Mouse (Mus musculus) neural tube, embryonic 11.5 days (tissue): ENCODE data around the gene Ctu1. TPM values are rescaled to one million over a fixed set of nuclear protein-coding genes. Genes with fewer than 3 reads are reported as not detected.
"Not testable (repeated sequence)": the region's sequence is repeated elsewhere in the genome, so short reads cannot be mapped to it uniquely, and the experiment has no call there.

ENCODE experiments used
- ATAC-seq: fragments of 200-750 bp; cut with Nextera tagmentation; 2 replicates; pipeline ENCODE4 v1.8.0; 2017; ENCODE audit warnings: moderate number of reproducible peaks, mild to moderate bottlenecking, moderate TSS enrichment, moderate library complexity; ENCODE audit not compliant: insufficient read depth, low FRiP score, low TSS enrichment
- DNase-seq: peaks from one replicate; pipeline ENCODE4 v3.0.0-alpha.2; 2015; ENCODE audit warnings: low spot score
- H3K27ac ChIP-seq: fragments of 300-500 bp; sonication (generic); 2 replicates; pipeline ENCODE4 v1.5.1; 2014; ENCODE audit warnings: low read depth, mild to moderate bottlenecking, low read length
- H3K27me3 ChIP-seq: fragments of 300-500 bp; sonication (generic); 2 replicates; pipeline ENCODE4 v1.6.1; 2014; ENCODE audit warnings: mild to moderate bottlenecking, low read length, mixed read lengths; ENCODE audit not compliant: control insufficient read depth, insufficient read depth
- H3K36me3 ChIP-seq: fragments of 300-500 bp; sonication (generic); 2 replicates; pipeline ENCODE4 v1.6.1; 2014; ENCODE audit warnings: mild to moderate bottlenecking, low read length, moderate library complexity, mixed read lengths; ENCODE audit not compliant: control insufficient read depth, insufficient read depth
- H3K4me1 ChIP-seq: fragments of 300-500 bp; sonication (generic); 2 replicates; pipeline ENCODE4 v1.6.1; 2014; ENCODE audit warnings: low read length, mixed read lengths; ENCODE audit not compliant: control insufficient read depth, insufficient read depth
- H3K4me2 ChIP-seq: fragments of 300-500 bp; sonication (generic); 2 replicates; pipeline ENCODE4 v1.6.1; 2014; ENCODE audit warnings: low read depth, mild to moderate bottlenecking, moderate library complexity
- H3K4me3 ChIP-seq: fragments of 300-500 bp; sonication (generic); 2 replicates; pipeline ENCODE4 v1.5.1; 2014; ENCODE audit warnings: low read depth, low read length
- H3K9ac ChIP-seq: fragments of 300-500 bp; sonication (generic); 2 replicates; pipeline ENCODE4 v1.6.1; 2014; ENCODE audit warnings: mild to moderate bottlenecking, low read length
- H3K9me3 ChIP-seq: fragments of 300-500 bp; sonication (generic); 2 replicates; pipeline ENCODE4 v1.6.1; 2016; ENCODE audit warnings: low read length; ENCODE audit not compliant: control insufficient read depth
- WGBS: fragments of 180-500 bp; shearing (Covaris S2); extraction: QIAGEN DNeasy Blood & Tissue Kit; methylation state at CpG from one replicate; pipeline ENCODE4 v1.1.7; 2014; 5-methylcytosine and 5-hydroxymethylcytosine counted together
- polyA plus RNA-seq: library from polyadenylated mRNA; unstranded; fragments of >200 nt; fragmentation: Nextera tagmentation; extraction: Ambion mirVana; gene quantifications from 2 replicates; pipeline ENCODE4 v1.2.1, GENCODE M21; 2014

The Ctu1 gene
- polyA plus RNA-seq, 1 experiment from 2014 or later, result 11.0 TPM

DNA sequence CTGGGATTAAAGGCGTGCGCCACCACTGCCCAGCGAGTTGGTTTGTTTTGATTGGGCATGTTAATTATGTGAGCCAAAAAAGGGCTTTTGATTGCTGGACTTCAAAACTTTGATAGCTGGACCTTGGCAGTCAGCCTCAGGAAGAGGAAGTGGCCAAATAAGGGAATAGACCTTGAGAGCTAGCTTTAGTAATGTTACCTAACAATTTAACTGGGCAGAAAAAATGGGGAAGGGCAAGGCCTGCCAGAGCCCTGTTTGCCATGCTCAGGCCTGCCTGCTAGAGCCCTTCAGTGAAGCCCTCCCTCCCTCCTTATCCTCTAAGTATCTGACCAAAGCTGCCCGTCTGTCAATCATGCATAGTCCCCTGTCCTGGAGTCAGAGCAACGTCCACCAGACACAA, 29.2 kb upstream of the Ctu1 start:
- no peak overlapping the region for H3K27ac ChIP-seq
- H3K36me3 ChIP-seq, result no peaks in the 10 kb centered on the region
- H3K9me3 ChIP-seq, result no peaks in the 10 kb centered on the region
- 82% methylated on average over 5 of the region's 5 CpGs for WGBS
- H3K27me3 ChIP-seq, result no peaks in the 10 kb centered on the region
- H3K9ac ChIP-seq, result no peak overlapping the region
- no peak overlapping the region for H3K4me2 ChIP-seq
- no peak for ATAC-seq
- no peak for DNase-seq
- no peaks in the 10 kb centered on the region for H3K4me1 ChIP-seq
- no peak overlapping the region for H3K4me3 ChIP-seq

- ATAC-seq, result no peak
Measured at GRCm38 (mm10) chr7:43643046-43643652, 28.7 kb upstream of the Ctu1 start.

GRCm38 (mm10) chr7:43652683-43653082, 19.1 kb upstream of the Ctu1 start:
- 85% methylated on average over 6 of the region's 6 CpGs for WGBS

More at GRCm38 (mm10) chr7:43643046-43643652, 28.7 kb upstream of the Ctu1 start:
- H3K27ac ChIP-seq, result no peak overlapping the region
- DNase-seq, result no peak
- H3K27me3 ChIP-seq, result no peaks in the 10 kb centered on the region
- no peak overlapping the region for H3K4me3 ChIP-seq
- H3K9me3 ChIP-seq, result no peaks in the 10 kb centered on the region
- no peak overlapping the region for H3K4me2 ChIP-seq
- H3K9ac ChIP-seq, result no peak overlapping the region
- WGBS, result 86% methylated on average over 17 of the region's 17 CpGs
- no peaks in the 10 kb centered on the region for H3K36me3 ChIP-seq
- no peaks in the 10 kb centered on the region for H3K4me1 ChIP-seq

GRCm38 (mm10) chr7:43654519-43654918, 17.3 kb upstream of the Ctu1 start:
- H3K36me3 ChIP-seq, result no peaks in the 10 kb centered on the region
- no peak overlapping the region for H3K4me3 ChIP-seq
- no peak overlapping the region for H3K27ac ChIP-seq
- no peak for ATAC-seq
- 88% methylated on average over 3 of the region's 3 CpGs for WGBS
- no peaks in the 10 kb centered on the region; the same call in 1 of the 2 replicates for H3K9me3 ChIP-seq
- no peaks in the 10 kb centered on the region for H3K27me3 ChIP-seq
- no peak overlapping the region for H3K9ac ChIP-seq
- H3K4me2 ChIP-seq, result no peak overlapping the region
- no peaks in the 10 kb centered on the region for H3K4me1 ChIP-seq
- no peak for DNase-seq

More at GRCm38 (mm10) chr7:43652683-43653082, 19.1 kb upstream of the Ctu1 start:
- Histone ChIP-seq H3K4me2 (no peak overlapping the region), H3K9ac (no peak overlapping the region), H3K27me3 (no peaks in the 10 kb centered on the region), H3K9me3 (no peaks in the 10 kb centered on the region; the same call in 1 of the 2 replicates), H3K4me1 (no peaks in the 10 kb centered on the region), H3K27ac (no peak overlapping the region), H3K36me3 (no peaks in the 10 kb centered on the region), H3K4me3 (no peak overlapping the region)
- ATAC-seq, result no peak
- DNase-seq, result no peak

DNA sequence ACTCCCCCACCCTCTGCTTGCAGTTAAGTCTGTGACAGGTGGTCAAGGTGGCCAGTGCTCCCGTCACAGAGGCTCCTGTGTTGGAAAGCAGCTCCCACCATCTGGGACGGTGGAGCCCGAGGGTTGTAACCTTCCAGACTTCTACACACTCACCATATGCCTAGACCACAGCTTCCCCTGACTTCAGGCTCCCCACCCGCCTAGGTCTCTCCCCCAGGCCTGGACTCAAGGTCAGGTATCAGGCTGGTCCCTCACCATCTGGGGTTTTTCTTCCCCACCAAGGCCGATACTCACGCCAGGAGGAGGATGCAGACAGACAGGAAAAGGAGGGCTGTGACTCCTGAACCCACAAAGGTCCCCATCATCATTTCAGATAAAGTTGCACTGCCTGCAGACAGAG, 15.6 kb upstream of the Ctu1 start:
- Histone ChIP-seq H3K9me3 (no peaks in the 10 kb centered on the region; the same call in 1 of the 2 replicates), H3K4me2 (no peak overlapping the region), H3K4me1 (no peaks in the 10 kb centered on the region), H3K27ac (no peak overlapping the region), H3K36me3 (no peaks in the 10 kb centered on the region), H3K4me3 (no peak overlapping the region), H3K27me3 (no peaks in the 10 kb centered on the region), H3K9ac (no peak overlapping the region)
- ATAC-seq (no peak), DNase-seq (no peak)
- WGBS, result 85% methylated on average over 6 of the region's 6 CpGs

DNA sequence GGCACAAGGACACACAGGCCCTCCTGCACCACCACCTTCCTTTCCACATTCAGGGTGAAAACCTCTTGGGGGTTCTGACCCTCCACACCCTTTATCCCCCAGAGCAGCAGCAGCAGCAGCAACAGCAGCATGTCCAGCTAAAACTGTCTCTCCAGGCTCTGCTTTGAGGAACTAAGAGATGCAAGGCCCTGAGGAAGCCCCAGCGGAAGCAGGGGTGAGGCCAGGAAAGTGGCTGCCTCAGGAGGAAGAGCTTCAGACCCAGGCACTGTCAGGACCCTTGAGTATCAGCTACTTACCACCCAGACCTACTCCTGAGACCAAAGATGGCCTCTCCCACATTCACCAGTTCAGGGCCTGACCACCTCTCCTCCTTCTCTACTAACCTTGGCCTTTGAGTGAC, 11.8 kb upstream of the Ctu1 start, which contains the start of gene Siglece:
TSS of gene Siglece (minus strand) at position 160 of the 400 bp plus-strand sequence.
- no peaks in the 10 kb centered on the region for H3K9me3 ChIP-seq
- H3K4me1 ChIP-seq, result no peaks in the 10 kb centered on the region
- H3K36me3 ChIP-seq, result no peaks in the 10 kb centered on the region
- 82% methylated on average over 1 of the region's 1 CpGs for WGBS
- no peak within 1 kb of the TSS for H3K4me2 ChIP-seq
- H3K27me3 ChIP-seq, result no peaks in the 10 kb centered on the region
- DNase-seq (no peak), ATAC-seq (no peak)
- no peak within 1 kb of the TSS for H3K4me3 ChIP-seq
- H3K27ac ChIP-seq, result no peak within 1 kb of the TSS
- H3K9ac ChIP-seq, result no peak within 1 kb of the TSS

DNA sequence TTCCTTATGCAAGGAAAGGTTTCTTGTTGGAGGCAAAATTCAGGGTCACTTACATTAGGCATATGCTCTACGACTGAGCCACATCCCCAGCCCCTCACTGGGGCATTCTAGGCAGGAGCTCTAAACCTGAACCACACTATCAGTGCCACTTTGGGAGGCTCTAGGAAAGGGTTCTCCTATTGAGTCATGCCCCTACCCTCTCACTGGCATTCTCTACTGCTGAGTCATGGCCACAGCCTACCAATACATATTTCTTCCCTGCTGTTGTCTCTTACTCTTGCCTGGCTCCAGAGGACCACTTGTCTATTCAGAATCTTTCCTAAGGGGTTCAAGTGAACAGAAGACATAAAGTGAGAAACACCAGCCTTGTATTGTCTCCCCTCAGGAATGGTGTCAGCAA, 9.0 kb upstream of the Ctu1 start:
- H3K36me3 ChIP-seq, result no peaks in the 10 kb centered on the region
- 93% methylated on average over 1 of the region's 1 CpGs for WGBS

GRCm38 (mm10) chr7:43667221-43667620, 4.6 kb upstream of the Ctu1 start:
- not testable (repeated sequence) for H3K27ac ChIP-seq, H3K27me3 ChIP-seq, H3K4me2 ChIP-seq, DNase-seq, H3K9ac ChIP-seq, H3K9me3 ChIP-seq, H3K4me1 ChIP-seq, ATAC-seq, H3K4me3 ChIP-seq, H3K36me3 ChIP-seq
- WGBS, result 91% methylated on average over 4 of the region's 4 CpGs

More for the DNA sequence above, 9.0 kb upstream of the Ctu1 start:
- H3K27ac ChIP-seq, result no peak overlapping the region
- no peak for ATAC-seq
- no peaks in the 10 kb centered on the region for H3K27me3 ChIP-seq
- H3K4me1 ChIP-seq, result no peaks in the 10 kb centered on the region
- H3K4me3 ChIP-seq, result no peak overlapping the region
- no peak overlapping the region for H3K4me2 ChIP-seq
- DNase-seq, result no peak
- H3K9me3 ChIP-seq, result no peaks in the 10 kb centered on the region
- H3K9ac ChIP-seq, result no peak overlapping the region

GRCm38 (mm10) chr7:43668582-43668981, 3.2 kb upstream of the Ctu1 start:
- H3K4me1 ChIP-seq, result peaks cover 6% of the 10 kb centered on the region; the same call in 1 of the 2 replicates
- no peak overlapping the region for H3K27ac ChIP-seq
- H3K27me3 ChIP-seq, result no peaks in the 10 kb centered on the region
- ATAC-seq (no peak), DNase-seq (no peak)
- no peak overlapping the region for H3K4me3 ChIP-seq
- no peaks in the 10 kb centered on the region for H3K36me3 ChIP-seq
- no peaks in the 10 kb centered on the region for H3K9me3 ChIP-seq
- no peak overlapping the region for H3K4me2 ChIP-seq
- WGBS, result 25% methylated on average over 3 of the region's 3 CpGs
- no peak overlapping the region for H3K9ac ChIP-seq
